Mouse (Mus musculus): ENCODE measurements around the gene Csde1.

- TF ChIP-seq CTCF (IDR thresholded peaks at IDR 0.05; ENCODE audit: insufficient read depth, low read length) (no peak), POLR2A (IDR thresholded peaks at IDR 0.05; ENCODE audit: borderline replicate concordance, extremely low read depth, low read depth, low read length) (no peak)
Observed at GRCm38 (mm10) chr3:103101194-103101593, 81.0 kb downstream of the Csde1 start.
